In genomic region chr7:133928981-133929380, GRCm38 (mm10) we compare ENCODE assay signal across 17 mouse cellular contexts.
"Had no signal": no experiment of that assay in that cellular context is flagged by ENCODE, and none has a peak within 500 bp of the region (broad histone marks: within the 10 kb centered on the region; RNA-seq: fewer than 3 reads in every experiment).

No protein-coding gene starts in this region.

- ATAC-seq: lung, postnatal 0 days had no signal

- H3K4me2 ChIP-seq: limb, embryonic 13.5 days; liver, embryonic 11.5 days; liver, embryonic 15.5 days; neural tube, embryonic 15.5 days; stomach, embryonic 15.5 days had no signal

- H3K27ac ChIP-seq: kidney, postnatal 0 days; limb, embryonic 13.5 days; liver, embryonic 15.5 days; midbrain, embryonic 10.5 days; neural tube, embryonic 15.5 days; stomach, embryonic 15.5 days had no signal

- DNase-seq: kidney, postnatal 36 days; layer of hippocampus, adult 9-11 months; layer of hippocampus, postnatal 36 days; lung, adult 2 months; lung, postnatal 36 days; midbrain, embryonic 14.5 days; retina, postnatal 1 day; right cerebral cortex, postnatal 4 days had no signal

- H3K9me3 ChIP-seq: limb, embryonic 13.5 days; liver, embryonic 15.5 days; midbrain, embryonic 10.5 days; neural tube, embryonic 15.5 days; stomach, embryonic 15.5 days had no signal

- H3K4me1 ChIP-seq: liver, embryonic 15.5 days; neural tube, embryonic 15.5 days had no signal

- H3K36me3 ChIP-seq: limb, embryonic 13.5 days; liver, embryonic 15.5 days; midbrain, embryonic 10.5 days; neural tube, embryonic 15.5 days; stomach, embryonic 15.5 days had no signal

- H3K9ac ChIP-seq: limb, embryonic 13.5 days; liver, embryonic 15.5 days; neural tube, embryonic 15.5 days; stomach, embryonic 15.5 days had no signal

- H3K4me3 ChIP-seq: limb, embryonic 13.5 days; liver, embryonic 15.5 days; midbrain, embryonic 10.5 days; myocyte; neural tube, embryonic 15.5 days; stomach, embryonic 15.5 days had no signal

- H3K27me3 ChIP-seq: limb, embryonic 13.5 days; liver, embryonic 15.5 days; neural tube, embryonic 15.5 days; stomach, embryonic 15.5 days had no signal
